Mouse (Mus musculus): Measurements from ENCODE around the gene Cdc42ep4.

Cdc42ep4 gene

DNA sequence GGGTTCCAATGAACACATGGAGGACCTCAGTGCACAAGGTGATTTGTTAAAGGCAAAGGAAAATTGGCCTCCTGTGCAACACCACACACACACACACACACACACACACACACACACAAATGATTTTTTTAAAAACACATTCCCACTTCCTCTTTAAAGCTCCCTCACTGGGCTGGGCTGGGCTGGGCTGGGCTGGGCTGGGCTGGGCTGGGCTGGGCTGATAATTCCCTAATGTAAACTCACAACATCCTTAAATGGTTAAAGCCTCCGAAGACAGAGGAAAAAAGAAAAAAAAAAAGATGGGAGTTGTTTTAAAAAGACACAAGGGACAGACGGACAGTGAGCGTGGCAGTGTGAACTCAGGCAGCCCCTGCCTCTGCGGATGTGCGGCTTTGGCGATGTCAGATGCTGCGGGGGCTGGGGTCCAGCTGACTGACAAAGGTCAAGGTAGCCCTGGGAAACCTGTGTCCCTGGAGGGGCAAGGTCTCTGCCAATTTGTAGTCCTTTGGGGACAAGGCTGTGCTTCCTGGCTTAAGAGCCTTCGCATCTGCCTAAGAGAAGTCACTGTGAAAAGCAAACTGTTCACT, 26.3 kb upstream of the Cdc42ep4 start:
- in situ Hi-C loops (cut with MboI, MseI) = no loop called here

GRCm38 (mm10) chr11:113776851-113777511, 25.3 kb upstream of the Cdc42ep4 start:
- in situ Hi-C loops (cut with MboI, MseI) = no loop called here

GRCm38 (mm10) chr11:113774773-113775172, 23.1 kb upstream of the Cdc42ep4 start:
- in situ Hi-C loops (cut with MboI, MseI) = no loop called here

DNA sequence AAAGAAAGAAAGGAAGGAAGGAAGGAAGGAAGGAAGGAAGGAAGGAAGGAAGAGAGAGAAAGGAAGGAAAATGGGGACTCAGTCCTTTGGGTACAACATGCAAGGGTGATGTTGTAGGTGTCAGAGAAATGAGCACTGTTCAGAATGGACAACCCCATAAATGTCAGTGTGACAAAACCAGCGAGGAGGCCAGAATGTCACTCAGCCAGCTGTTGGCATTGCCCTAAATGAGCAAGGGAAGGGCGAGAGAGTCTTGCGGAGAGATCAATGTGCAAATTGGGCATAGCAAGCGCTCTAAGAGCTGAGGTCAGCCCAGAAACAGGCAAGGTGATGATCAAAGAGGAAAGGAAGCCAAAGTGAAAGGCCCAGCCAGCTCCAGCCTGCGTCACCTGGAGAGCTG, 21.5 kb upstream of the Cdc42ep4 start:
- in situ Hi-C loops (cut with MboI, MseI) = no loop called here

DNA sequence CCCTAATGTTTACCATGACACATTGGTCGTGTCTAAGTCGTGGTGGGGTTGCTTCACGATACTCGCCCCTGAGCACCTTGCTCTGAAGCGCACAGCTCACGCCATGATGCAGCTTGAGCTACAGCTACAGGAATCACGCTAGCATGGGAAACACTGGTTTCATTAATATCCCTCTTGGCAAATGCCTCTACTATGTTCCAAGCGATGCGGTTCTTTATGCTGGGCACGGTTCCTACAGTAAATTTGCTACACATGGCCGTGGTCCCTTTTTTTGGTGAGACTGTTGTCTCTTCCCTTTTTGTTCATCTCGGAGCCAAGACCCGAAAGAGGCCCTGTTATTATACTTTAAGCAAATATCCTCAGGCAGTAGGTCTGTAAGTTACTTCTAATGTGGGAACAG, 19.5 kb upstream of the Cdc42ep4 start:
- in situ Hi-C loops (cut with MboI, MseI) = no loop called here

GRCm38 (mm10) chr11:113768356-113768755, 16.7 kb upstream of the Cdc42ep4 start:
- in situ Hi-C loops (cut with MboI, MseI) = no loop called here

DNA sequence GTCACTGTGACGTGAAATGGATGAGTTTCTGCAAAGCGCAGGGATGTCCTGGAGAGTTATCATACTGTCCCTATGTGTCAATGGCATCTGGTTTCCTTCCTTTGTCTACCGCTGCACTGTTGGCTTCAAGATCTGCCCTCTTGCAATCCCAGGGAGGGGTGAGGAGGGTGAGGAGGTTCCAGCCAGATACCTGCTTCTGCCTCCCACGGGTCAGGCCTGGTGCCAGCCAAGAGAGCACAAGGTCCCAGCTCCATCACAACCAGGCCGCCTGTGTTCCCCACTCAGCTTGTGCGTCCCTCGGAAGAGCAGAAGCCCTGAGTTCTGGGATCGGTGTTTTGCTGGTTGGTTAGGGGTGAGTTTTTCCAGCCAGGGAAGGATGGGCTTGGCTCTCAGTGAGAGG, 15.6 kb upstream of the Cdc42ep4 start:
- in situ Hi-C loops (cut with MboI, MseI) = no loop called here

GRCm38 (mm10) chr11:113766284-113766985, 14.8 kb upstream of the Cdc42ep4 start:
- in situ Hi-C loops (cut with MboI, MseI) = no loop called here

- in situ Hi-C loops (cut with MboI, MseI) = loop anchor here in 1 of 2 experiments (5.0 kb wide), 1 partner anchor 43 kb away; no protein-coding TSS in a partner anchor
These were observed 12.6 kb upstream of the Cdc42ep4 start for GRCm38 (mm10) chr11:113764132-113764849.

DNA sequence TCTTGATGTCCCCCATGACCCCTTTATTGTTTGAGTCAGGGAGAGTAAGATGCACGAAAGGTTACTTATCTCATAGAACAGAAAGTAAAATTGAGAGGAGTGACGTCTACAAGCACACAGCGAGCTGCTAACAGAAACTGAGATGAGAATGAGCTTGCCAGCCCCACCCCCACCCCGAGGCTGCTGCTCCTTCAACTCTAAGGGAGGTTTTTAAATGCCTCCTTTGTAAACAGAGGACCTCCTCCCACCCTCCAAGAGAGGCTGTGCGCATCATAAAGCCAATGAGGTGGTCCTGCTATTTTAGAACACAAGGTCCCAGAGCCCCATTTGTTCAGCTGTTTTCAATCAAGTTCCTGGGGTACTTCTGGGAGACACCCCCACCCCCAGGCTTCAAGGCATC, 11.8 kb upstream of the Cdc42ep4 start:
- in situ Hi-C loops (cut with MboI, MseI) = loop anchor here in 1 of 2 experiments (5.0 kb wide), 1 partner anchor 44 kb away; no protein-coding TSS in a partner anchor

- in situ Hi-C loops (cut with MboI, MseI) = loop anchor here in 1 of 2 experiments (5.0 kb wide), 1 partner anchor 45 kb away; no protein-coding TSS in a partner anchor
These were observed 10.6 kb upstream of the Cdc42ep4 start for GRCm38 (mm10) chr11:113762136-113762797.

GRCm38 (mm10) chr11:113761646-113762045, 10.0 kb upstream of the Cdc42ep4 start:
- in situ Hi-C loops (cut with MboI, MseI) = loop anchor here in 1 of 2 experiments (5.0 kb wide), 1 partner anchor 46 kb away; no protein-coding TSS in a partner anchor

- in situ Hi-C loops (cut with MboI, MseI) = loop anchor here in 1 of 2 experiments (5.0 kb wide), 1 partner anchor 47 kb away; no protein-coding TSS in a partner anchor
These were observed 8.8 kb upstream of the Cdc42ep4 start for GRCm38 (mm10) chr11:113760476-113760875.

GRCm38 (mm10) chr11:113758851-113759250, 7.2 kb upstream of the Cdc42ep4 start:
- in situ Hi-C loops (cut with MboI, MseI) = no loop called here

- in situ Hi-C loops (cut with MboI, MseI) = no loop called here
These were observed 4.9 kb upstream of the Cdc42ep4 start for GRCm38 (mm10) chr11:113756578-113756977.

GRCm38 (mm10) chr11:113755878-113756277, 4.2 kb upstream of the Cdc42ep4 start:
- in situ Hi-C loops (cut with MboI, MseI) = no loop called here

- in situ Hi-C loops (cut with MboI, MseI) = no loop called here
These were observed 3.2 kb upstream of the Cdc42ep4 start for GRCm38 (mm10) chr11:113754845-113755244.

DNA sequence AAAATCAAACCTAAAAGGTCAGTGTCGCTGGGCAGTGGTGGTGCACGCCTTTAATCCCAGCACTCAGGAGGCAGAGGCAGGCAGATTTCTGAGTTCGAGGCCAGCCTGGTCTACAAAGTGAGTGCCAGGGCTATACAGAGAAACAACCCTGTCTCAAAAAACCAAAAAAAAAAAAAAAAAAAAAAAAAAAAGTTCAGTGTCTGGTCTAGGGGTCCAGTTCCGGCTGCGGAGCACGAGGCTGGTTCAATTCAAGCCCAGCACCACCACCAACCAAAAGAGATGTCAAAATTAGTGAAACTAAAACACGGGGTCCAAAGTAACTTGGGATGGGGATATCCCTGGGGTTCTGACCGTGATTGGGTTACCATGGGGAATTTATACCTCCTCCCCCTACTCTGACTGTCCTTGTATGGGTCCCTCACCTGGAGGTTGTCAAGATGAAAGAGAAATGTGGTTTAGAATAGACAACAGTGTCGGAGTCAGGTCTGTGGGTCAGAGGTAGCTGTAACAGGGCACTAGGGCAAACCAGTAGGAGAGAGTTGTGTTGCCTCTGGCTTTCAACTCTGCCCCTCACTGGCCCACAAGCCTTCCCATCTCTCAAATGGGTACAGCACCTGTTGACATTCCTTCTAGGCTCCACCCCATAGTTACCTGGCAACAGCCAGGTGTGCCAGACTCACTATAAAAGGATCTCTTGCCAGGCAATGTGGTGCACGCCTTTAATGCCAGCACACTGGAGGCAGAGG, 1.2 kb upstream of the Cdc42ep4 start:
- in situ Hi-C loops (cut with MboI, MseI) = no loop called here

- in situ Hi-C loops (cut with MboI, MseI) = no loop called here
These were observed 529 bp upstream of the Cdc42ep4 start for GRCm38 (mm10) chr11:113752158-113752661.

Data from T-helper 17 cell (primary cell).